ENCODE assay signal across 11 mouse cellular contexts in the genomic region with DNA sequence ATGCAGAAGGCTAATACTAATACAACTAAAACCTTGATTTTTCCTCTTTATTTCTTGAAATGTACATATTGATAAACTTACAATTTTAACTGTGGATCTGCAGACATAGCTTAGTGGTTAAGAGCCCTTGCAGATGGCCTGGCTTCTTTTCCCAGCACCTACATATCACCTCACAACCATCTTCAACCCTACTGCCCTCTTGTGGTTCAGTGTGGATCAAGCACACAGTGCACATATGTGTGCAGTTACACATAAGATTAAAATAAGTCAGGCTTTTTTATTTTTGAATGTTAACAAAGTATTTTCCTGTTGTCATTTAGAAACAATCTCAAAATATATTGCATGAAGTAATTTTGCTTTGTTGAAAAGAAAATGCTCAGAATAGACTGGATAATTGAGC.
A peak's percentile ranks its signal among the peaks of the same experiment; 100 is the strongest.
DNase-seq lines count a peak whose midpoint lies in the region; ATAC-seq and TF ChIP-seq lines count a peak whose summit lies in the region.
"Had no signal": no experiment of that assay in that cellular context is flagged by ENCODE, and none has a peak within 500 bp of the region (broad histone marks: within the 10 kb centered on the region; RNA-seq: fewer than 3 reads in every experiment).

No protein-coding gene starts in this region.

- TF ChIP-seq CTCF in G1E (IDR thresholded peaks at IDR 0.05; ENCODE audit: low read depth, low read length), result no peak

- H3K27ac ChIP-seq in forebrain, embryonic 15.5 days (replicated peaks), result no peak overlapping the region
- H3K27ac ChIP-seq in limb, embryonic 10.5 days, result no peak overlapping the region
- H3K27ac ChIP-seq: macrophage had no signal

- no peaks in the 10 kb centered on the region for H3K27me3 ChIP-seq in G1E (ENCODE audit: insufficient read depth, low read length)
- H3K27me3 ChIP-seq in forebrain, embryonic 15.5 days, result no peaks in the 10 kb centered on the region
- no peaks in the 10 kb centered on the region for H3K27me3 ChIP-seq in limb, embryonic 10.5 days (ENCODE audit: low read depth, poor library complexity, severe bottlenecking)

- H3K9me3 ChIP-seq in G1E (replicated peaks), result no peaks in the 10 kb centered on the region
- no peaks in the 10 kb centered on the region for H3K9me3 ChIP-seq in forebrain, embryonic 15.5 days
- no peaks in the 10 kb centered on the region for H3K9me3 ChIP-seq in limb, embryonic 10.5 days (replicated peaks)

- H3K4me2 ChIP-seq in forebrain, embryonic 15.5 days (replicated peaks), result no peak overlapping the region

- peak; percentile 40; the same call in 1 of the 2 replicates for ATAC-seq in G1E (ENCODE audit: extremely low read depth, insufficient number of reproducible peaks, low FRiP score, poor library complexity, severe bottlenecking)
- ATAC-seq in forebrain, embryonic 15.5 days (replicated peaks), result no peak
- ATAC-seq: inflammation-experienced regulatory T-cells, adult 6 months had no signal

- no peak overlapping the region for H3K4me3 ChIP-seq in G1E (ENCODE audit: low read depth, low read length)
- H3K4me3 ChIP-seq in forebrain, embryonic 15.5 days, result no peak overlapping the region
- no peak overlapping the region for H3K4me3 ChIP-seq in limb, embryonic 10.5 days

- no peaks in the 10 kb centered on the region for H3K4me1 ChIP-seq in G1E (ENCODE audit: insufficient read depth, low read depth, low read length)
- H3K4me1 ChIP-seq in forebrain, embryonic 15.5 days, result no peaks in the 10 kb centered on the region
- no peaks in the 10 kb centered on the region for H3K4me1 ChIP-seq in limb, embryonic 10.5 days

- H3K9ac ChIP-seq in forebrain, embryonic 15.5 days (replicated peaks), result no peak overlapping the region

- peaks cover 33% of the 10 kb centered on the region for H3K36me3 ChIP-seq in G1E (replicated peaks)
- H3K36me3 ChIP-seq in forebrain, embryonic 15.5 days, result peaks cover 6% of the 10 kb centered on the region
- H3K36me3 ChIP-seq in limb, embryonic 10.5 days, result peaks cover 56% of the 10 kb centered on the region

- DNase-seq in kidney, adult 9 months, result peak; percentile 23
- no peak for DNase-seq in kidney, adult 11 months
- no peak for DNase-seq in G1E (ENCODE audit: low spot score)
- DNase-seq in embryo, embryonic 10.5 days (ENCODE audit: low spot score), result peak; percentile 38
- peak; percentile 51 for DNase-seq in naive thymus-derived CD4-positive, alpha-beta T cell, adult 2 months (ENCODE audit: low read depth)
- DNase-seq in limb, embryonic 10.5 days (ENCODE audit: low spot score), result no peak
- no peak for DNase-seq in layer of hippocampus, postnatal 14 days (ENCODE audit: low spot score in 2 of 2)
- DNase-seq: cerebellum, adult 11 months had no signal

Comparison
In these comparisons a context has a peak if more than half of its experiments do, and no peak if none do; other contexts are left out.
1. DNase-seq: peak in kidney, adult 9 months (single experiment), embryo, embryonic 10.5 days (single experiment) and naive thymus-derived CD4-positive, alpha-beta T cell, adult 2 months (single experiment); none in kidney, adult 11 months (single experiment), G1E (single experiment), limb, embryonic 10.5 days (single experiment) and layer of hippocampus, postnatal 14 days (0 of 2).